8 mouse cellular contexts compared by ENCODE assay signal in genomic region chr4:101292028-101292735, GRCm38 (mm10). TPM values are rescaled to one million over a fixed set of nuclear protein-coding genes. Genes with fewer than 3 reads are reported as not detected.
A peak's percentile ranks its signal among the peaks of the same experiment; 100 is the strongest.
DNase-seq lines count a peak whose midpoint lies in the region; ATAC-seq and TF ChIP-seq lines count a peak whose summit lies in the region.

No protein-coding gene starts in this region.

- H3K4me2 ChIP-seq in kidney, embryonic 15.5 days, result peak overlapping the region; percentile 77

- H3K4me3 ChIP-seq in bone marrow, adult 2 months (replicated peaks; ENCODE audit: control insufficient read depth, low read depth, low read length), result peak overlapping the region; percentile 78
- H3K4me3 ChIP-seq in embryonic fibroblast, embryonic 13.5 days (ENCODE audit: insufficient read depth, low read length), result peak overlapping the region; percentile 37
- peak overlapping the region; percentile 73 for H3K4me3 ChIP-seq in heart, embryonic 10.5 days
- peak overlapping the region; percentile 51 for H3K4me3 ChIP-seq in kidney, embryonic 15.5 days (replicated peaks)
- H3K4me3 ChIP-seq in liver, adult 2 months (ENCODE audit: insufficient read depth, low read depth, low read length), result peak overlapping the region; percentile 78

- H3K27ac ChIP-seq in bone marrow, adult 2 months (ENCODE audit: control insufficient read depth, insufficient read depth, low read depth, low read length, poor library complexity), result peak overlapping the region; percentile 98
- peak overlapping the region; percentile 94 for H3K27ac ChIP-seq in embryonic fibroblast, embryonic 13.5 days (ENCODE audit: insufficient read depth, low read length)
- peak overlapping the region; percentile 80 for H3K27ac ChIP-seq in heart, embryonic 10.5 days
- H3K27ac ChIP-seq in kidney, embryonic 15.5 days, result peak overlapping the region; percentile 88
- peak overlapping the region; percentile 95 for H3K27ac ChIP-seq in liver, adult 2 months (replicated peaks; ENCODE audit: insufficient read depth, low read depth, low read length)

- peak; percentile 21; the same call in 1 of the 2 replicates for TF ChIP-seq CTCF in bone marrow, adult 2 months (IDR thresholded peaks at IDR 0.05; ENCODE audit: control insufficient read depth, insufficient read depth, low read length)
- TF ChIP-seq CTCF in embryonic fibroblast, embryonic 13.5 days (IDR thresholded peaks at IDR 0.05; ENCODE audit: borderline replicate concordance, insufficient read depth, low read length), result no peak
- TF ChIP-seq CTCF in liver, adult 2 months (IDR thresholded peaks at IDR 0.05; ENCODE audit: low read depth, low read length), result no peak; the same call in 1 of the 2 replicates

- peak; percentile 79 for DNase-seq in A20 (ENCODE audit: low read depth, low spot score)
- DNase-seq in heart, embryonic 10.5 days (ENCODE audit: low spot score), result peak; percentile 80
- peak; percentile 94 for DNase-seq in liver, adult 2 months (ENCODE audit: extremely low read depth, low read depth, low spot score)
- DNase-seq in splenic B cell, adult 2 months (ENCODE audit: low read depth, low spot score), result peak; percentile 85

- peaks cover 36% of the 10 kb centered on the region for H3K27me3 ChIP-seq in heart, embryonic 10.5 days (ENCODE audit: insufficient read depth, poor library complexity, severe bottlenecking)
- H3K27me3 ChIP-seq in kidney, embryonic 15.5 days, result no peaks in the 10 kb centered on the region
- H3K27me3 ChIP-seq in liver, adult 2 months (ENCODE audit: control insufficient read depth, insufficient read depth, low read length), result no peaks in the 10 kb centered on the region
- no peaks in the 10 kb centered on the region for H3K27me3 ChIP-seq in splenic B cell, adult 2 months (ENCODE audit: control insufficient read depth, insufficient read depth, low read length, poor library complexity, severe bottlenecking)

- TF ChIP-seq POLR2A in bone marrow, adult 2 months (IDR thresholded peaks at IDR 0.05; ENCODE audit: borderline replicate concordance, control insufficient read depth, low read depth, low read length), result peak; percentile 97
- TF ChIP-seq POLR2A in embryonic fibroblast, embryonic 13.5 days (IDR thresholded peaks at IDR 0.05; ENCODE audit: low read depth, low read length), result peak; percentile 90
- peak; percentile 87 for TF ChIP-seq POLR2A in liver, adult 2 months (IDR thresholded peaks at IDR 0.05; ENCODE audit: extremely low read depth, insufficient read depth, low read length)

- WGBS in bone marrow, adult 2 months, result 1% methylated on average over 41 of the region's 41 CpGs
- WGBS in heart, embryonic 10.5 days, result 1% methylated on average over 41 of the region's 41 CpGs
- 2% methylated on average over 41 of the region's 41 CpGs for WGBS in kidney, embryonic 15.5 days
- whole genome bisulfite sequencing in liver, adult 2 months, result under 1% methylated on average over 41 of the region's 41 CpGs

- no peaks in the 10 kb centered on the region for H3K79me2 ChIP-seq in liver, adult 2 months (ENCODE audit: control insufficient read depth, insufficient read depth, low read length)

- peaks cover 1% of the 10 kb centered on the region; the same call in 1 of the 2 replicates for H3K4me1 ChIP-seq in bone marrow, adult 2 months (ENCODE audit: control insufficient read depth, insufficient read depth, low read length)
- H3K4me1 ChIP-seq in embryonic fibroblast, embryonic 13.5 days (ENCODE audit: control insufficient read depth, insufficient read depth, low read length), result peaks cover 5% of the 10 kb centered on the region; the same call in 1 of the 2 replicates
- peaks cover 21% of the 10 kb centered on the region for H3K4me1 ChIP-seq in heart, embryonic 10.5 days
- peaks cover 22% of the 10 kb centered on the region for H3K4me1 ChIP-seq in kidney, embryonic 15.5 days
- peaks cover 9% of the 10 kb centered on the region for H3K4me1 ChIP-seq in liver, adult 2 months (ENCODE audit: control insufficient read depth, insufficient read depth, low read length)

- peak; percentile 93 for ATAC-seq in kidney, embryonic 15.5 days (replicated peaks; ENCODE audit: low FRiP score)
- peak; percentile 50 for ATAC-seq in monocyte, adult 5-6 weeks (replicated peaks; ENCODE audit: insufficient number of reproducible peaks, low FRiP score, low TSS enrichment, poor library complexity, severe bottlenecking)

- H3K9me3 ChIP-seq in heart, embryonic 10.5 days, result no peaks in the 10 kb centered on the region
- no peaks in the 10 kb centered on the region for H3K9me3 ChIP-seq in kidney, embryonic 15.5 days (replicated peaks)

- peak overlapping the region; percentile 36 for H3K9ac ChIP-seq in kidney, embryonic 15.5 days
- H3K9ac ChIP-seq in liver, adult 2 months (ENCODE audit: low read depth, low read length), result peak overlapping the region; percentile 88

- H3K36me3 ChIP-seq in heart, embryonic 10.5 days, result no peaks in the 10 kb centered on the region
- H3K36me3 ChIP-seq in kidney, embryonic 15.5 days, result no peaks in the 10 kb centered on the region
- no peaks in the 10 kb centered on the region for H3K36me3 ChIP-seq in liver, adult 2 months (ENCODE audit: control insufficient read depth, insufficient read depth, low read length)
- no peaks in the 10 kb centered on the region for H3K36me3 ChIP-seq in splenic B cell, adult 2 months (ENCODE audit: control insufficient read depth, insufficient read depth, low read length, poor library complexity, severe bottlenecking)

RNA-seq across cellular contexts. Expression of gene Jak1, which starts 27.1 kb away (rescaled TPM):
- polyA plus RNA-seq in bone marrow, adult 2 months (2011; ENCODE audit: insufficient read depth, insufficient read length, low replicate concordance, missing spikeins), result 29.3 and 44.7 TPM in 2 replicates
- 186 and 192 TPM in 2 replicates for polyA plus RNA-seq in embryonic fibroblast, embryonic 13.5 days (2011; ENCODE audit: insufficient read length, low read depth, missing spikeins)
- polyA plus RNA-seq in heart, embryonic 10.5 days (2016; fragmentation: Nextera tagmentation; extraction: Ambion mirVana), result 55.9 and 61.4 TPM in 2 replicates
- polyA plus RNA-seq in kidney, embryonic 15.5 days (2015; fragmentation: Nextera tagmentation; extraction: Ambion mirVana), result 88.2 and 88.3 TPM in 2 replicates
- total RNA-seq in liver, adult 2 months (2014; rRNA removed), result 67.0 and 67.1 TPM in 2 replicates
- polyA plus RNA-seq in liver, adult 2 months (2012; rRNA removed), result 19.2 and 21.7 TPM in 2 replicates
- 252 to 459 TPM (median 254 TPM) in 3 replicates for total RNA-seq in monocyte, adult 5-6 weeks (2017)

Comparison
In these comparisons a context has a peak if more than half of its experiments do, and no peak if none do; other contexts are left out.
1. Peak in every context shown above with its lines: DNase-seq, ATAC-seq, H3K4me3 ChIP-seq and H3K27ac ChIP-seq.